Mouse (Mus musculus): ENCODE data around the gene Naif1.

DNA sequence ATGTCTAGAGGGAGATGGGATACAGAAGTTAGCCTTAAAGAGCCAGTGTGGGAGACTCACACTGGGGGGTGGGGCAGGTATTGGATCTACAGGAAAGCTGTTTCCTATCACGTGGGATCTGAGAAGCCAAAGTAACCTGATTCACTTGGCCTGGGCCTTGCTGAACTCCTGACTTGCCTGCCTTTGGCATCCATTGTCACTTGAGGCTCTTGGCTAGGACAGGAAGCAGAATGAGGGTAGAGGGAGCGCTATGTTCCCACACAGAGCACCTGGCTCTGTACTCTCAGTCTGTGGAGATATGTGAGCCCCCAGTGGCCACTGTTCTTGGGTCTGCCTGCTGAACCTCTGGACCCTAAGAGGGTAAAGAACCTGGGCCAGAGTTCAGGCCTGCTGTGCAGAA, 33.7 kb upstream of the Naif1 start:
- TF ChIP-seq POLR2A (IDR thresholded peaks at IDR 0.05; ENCODE audit: extremely low read depth, insufficient read depth, low read length) = no peak
- no peak for TF ChIP-seq CTCF (IDR thresholded peaks at IDR 0.05; ENCODE audit: low read depth, low read length)

All from liver, adult 2 months (tissue).